Mouse (Mus musculus): ENCODE data around the gene Lrmp. TPM values are rescaled to one million over a fixed set of nuclear protein-coding genes. Genes with fewer than 3 reads are reported as not detected.

Gene Lrmp
- polyA plus RNA-seq, 1 experiment from 2014 or later = 1.2 TPM

- peak; percentile 47; the same call in 1 of the 2 replicates for ATAC-seq (ENCODE audit: low FRiP score, low TSS enrichment)
These were observed 96.2 kb downstream of the Lrmp start for GRCm38 (mm10) chr6:145211376-145212305.

GRCm38 (mm10) chr6:145213916-145214315, 98.5 kb downstream of the Lrmp start:
- H3K27ac ChIP-seq (replicated peaks; ENCODE audit: low read depth, low read length) = no peak overlapping the region
- peaks cover 15% of the 10 kb centered on the region for H3K36me3 ChIP-seq (ENCODE audit: control insufficient read depth, insufficient read depth, low read length)
- no peak overlapping the region for H3K9ac ChIP-seq (replicated peaks; ENCODE audit: low read length)
- no peak overlapping the region for H3K4me3 ChIP-seq (replicated peaks; ENCODE audit: low read depth, low read length)
- H3K4me1 ChIP-seq (ENCODE audit: control insufficient read depth, insufficient read depth, low read length) = peaks cover 14% of the 10 kb centered on the region; the same call in 1 of the 2 replicates
- H3K9me3 ChIP-seq (ENCODE audit: control insufficient read depth, low read length) = no peaks in the 10 kb centered on the region
- H3K27me3 ChIP-seq (ENCODE audit: control insufficient read depth, insufficient read depth, low read length) = no peaks in the 10 kb centered on the region
- 92% methylated on average over 2 of the region's 2 CpGs for WGBS
- no peak overlapping the region for H3K4me2 ChIP-seq (ENCODE audit: low read length)
- DNase-seq (no peak), ATAC-seq (ENCODE audit: low FRiP score, low TSS enrichment) (no peak)

More at GRCm38 (mm10) chr6:145211376-145212305, 96.2 kb downstream of the Lrmp start:
- peak overlapping the region; percentile 53 for H3K4me2 ChIP-seq (ENCODE audit: low read length)
- H3K4me3 ChIP-seq (replicated peaks; ENCODE audit: low read depth, low read length) = peak overlapping the region; percentile 76
- peak overlapping the region; percentile 95 for H3K27ac ChIP-seq (replicated peaks; ENCODE audit: low read depth, low read length)
- H3K27me3 ChIP-seq (ENCODE audit: control insufficient read depth, insufficient read depth, low read length) = no peaks in the 10 kb centered on the region
- H3K9me3 ChIP-seq (ENCODE audit: control insufficient read depth, low read length) = no peaks in the 10 kb centered on the region
- peaks cover 14% of the 10 kb centered on the region; the same call in 1 of the 2 replicates for H3K4me1 ChIP-seq (ENCODE audit: control insufficient read depth, insufficient read depth, low read length)
- H3K36me3 ChIP-seq (ENCODE audit: control insufficient read depth, insufficient read depth, low read length) = 0 out of 2 replicates have a peak, but pooled peaks cover 4% of the 10 kb centered on the region
- 3% methylated on average over 21 of the region's 21 CpGs for WGBS
- DNase-seq = no peak
- H3K9ac ChIP-seq (replicated peaks; ENCODE audit: low read length) = peak overlapping the region; percentile 86

GRCm38 (mm10) chr6:145215826-145216225, 100.4 kb downstream of the Lrmp start:
- H3K4me1 ChIP-seq (ENCODE audit: control insufficient read depth, insufficient read depth, low read length) = peaks cover 8% of the 10 kb centered on the region; the same call in 1 of the 2 replicates
- no peak overlapping the region for H3K9ac ChIP-seq (replicated peaks; ENCODE audit: low read length)
- no peak overlapping the region for H3K27ac ChIP-seq (replicated peaks; ENCODE audit: low read depth, low read length)
- no peak for DNase-seq
- ATAC-seq (ENCODE audit: low FRiP score, low TSS enrichment) = no peak
- H3K27me3 ChIP-seq (ENCODE audit: control insufficient read depth, insufficient read depth, low read length) = no peaks in the 10 kb centered on the region
- peaks cover 27% of the 10 kb centered on the region for H3K36me3 ChIP-seq (ENCODE audit: control insufficient read depth, insufficient read depth, low read length)
- no peak overlapping the region for H3K4me2 ChIP-seq (ENCODE audit: low read length)
- 93% methylated on average over 3 of the region's 3 CpGs for WGBS
- no peaks in the 10 kb centered on the region for H3K9me3 ChIP-seq (ENCODE audit: control insufficient read depth, low read length)
- H3K4me3 ChIP-seq (replicated peaks; ENCODE audit: low read depth, low read length) = no peak overlapping the region

GRCm38 (mm10) chr6:145224246-145224645, 108.8 kb downstream of the Lrmp start:
- Histone ChIP-seq H3K9me3 (ENCODE audit: control insufficient read depth, low read length) (no peaks in the 10 kb centered on the region), H3K36me3 (ENCODE audit: control insufficient read depth, insufficient read depth, low read length) (peaks cover 21% of the 10 kb centered on the region), H3K4me1 (ENCODE audit: control insufficient read depth, insufficient read depth, low read length) (no peaks in the 10 kb centered on the region), H3K27me3 (ENCODE audit: control insufficient read depth, insufficient read depth, low read length) (no peaks in the 10 kb centered on the region), H3K9ac (replicated peaks; ENCODE audit: low read length) (no peak overlapping the region), H3K4me2 (ENCODE audit: low read length) (no peak overlapping the region), H3K4me3 (replicated peaks; ENCODE audit: low read depth, low read length) (no peak overlapping the region), H3K27ac (replicated peaks; ENCODE audit: low read depth, low read length) (no peak overlapping the region)
- 91% methylated on average over 6 of the region's 6 CpGs for WGBS
- ATAC-seq (ENCODE audit: low FRiP score, low TSS enrichment) (no peak), DNase-seq (no peak)

Other genes starting within 250 kb of the Lrmp start
- 94.4 and 117 TPM in 2 replicates for gene Bcat1, start 39.5 kb upstream of the Lrmp start, polyA plus RNA-seq (2014; fragmentation: Nextera tagmentation; extraction: Ambion mirVana)
- 0.46 and 0.69 TPM in 2 replicates for gene Casc1, start 95.4 kb downstream of the Lrmp start, polyA plus RNA-seq (2014; fragmentation: Nextera tagmentation; extraction: Ambion mirVana)
- gene Etfrf1, start 95.5 kb downstream of the Lrmp start, polyA plus RNA-seq (2014; fragmentation: Nextera tagmentation; extraction: Ambion mirVana) = 29.2 and 30.6 TPM in 2 replicates
- 115 and 120 TPM in 2 replicates for gene Kras, start 134.6 kb downstream of the Lrmp start, polyA plus RNA-seq (2014; fragmentation: Nextera tagmentation; extraction: Ambion mirVana)